Mouse (Mus musculus) heart, adult 9 months (tissue): ENCODE measurements around the gene Lrch1.
A peak's percentile ranks its signal among the peaks of the same experiment; 100 is the strongest.

Experiments
- DNase-seq, 2 experiments: peaks; one replicate each; pipeline ENCODE4 v3.0.0; 2022; ENCODE audit warnings: low spot score in 2 of 2

Lrch1 gene

DNA sequence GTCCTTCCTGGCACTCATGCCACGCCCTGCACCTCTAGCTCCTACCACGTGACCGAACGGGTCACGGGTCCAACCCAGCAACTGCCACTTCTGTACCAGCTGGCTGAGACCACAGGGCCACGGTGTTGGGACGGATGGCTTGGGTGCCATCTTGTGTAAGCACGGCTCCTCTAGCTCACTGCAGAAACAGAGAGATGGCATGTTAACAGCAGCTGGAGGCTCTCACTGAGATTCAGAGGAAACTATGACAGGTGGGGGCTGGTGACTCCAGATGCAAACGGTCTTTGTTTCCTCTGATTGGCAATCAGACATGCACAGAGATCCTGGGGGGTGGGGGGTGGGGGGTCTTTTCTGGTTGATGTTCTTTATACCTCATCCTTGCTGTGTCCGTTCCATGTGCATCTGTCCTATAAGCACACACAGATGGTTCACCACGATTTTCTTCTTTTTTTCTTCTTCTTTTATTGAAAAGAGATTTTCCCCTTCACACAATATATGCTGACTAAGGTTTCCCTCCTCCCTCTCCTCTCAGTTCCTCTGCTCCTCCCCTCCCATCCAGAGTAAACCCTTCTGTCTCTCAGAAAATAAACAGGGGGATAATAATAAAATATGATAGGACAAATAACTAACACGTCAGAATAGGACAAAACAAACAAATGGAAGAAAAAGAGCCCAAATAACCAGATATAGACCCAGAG is 25.5 kb downstream of the Lrch1 start:
- DNase-seq: no peak

GRCm38 (mm10) chr14:74921471-74921870 is 26.2 kb downstream of the Lrch1 start:
- no peak for DNase-seq

- DNase-seq: no peak
Observed at GRCm38 (mm10) chr14:74919132-74919531, 28.5 kb downstream of the Lrch1 start.

- no peak for DNase-seq
Observed at GRCm38 (mm10) chr14:74918521-74919103, 29.1 kb downstream of the Lrch1 start.

DNA sequence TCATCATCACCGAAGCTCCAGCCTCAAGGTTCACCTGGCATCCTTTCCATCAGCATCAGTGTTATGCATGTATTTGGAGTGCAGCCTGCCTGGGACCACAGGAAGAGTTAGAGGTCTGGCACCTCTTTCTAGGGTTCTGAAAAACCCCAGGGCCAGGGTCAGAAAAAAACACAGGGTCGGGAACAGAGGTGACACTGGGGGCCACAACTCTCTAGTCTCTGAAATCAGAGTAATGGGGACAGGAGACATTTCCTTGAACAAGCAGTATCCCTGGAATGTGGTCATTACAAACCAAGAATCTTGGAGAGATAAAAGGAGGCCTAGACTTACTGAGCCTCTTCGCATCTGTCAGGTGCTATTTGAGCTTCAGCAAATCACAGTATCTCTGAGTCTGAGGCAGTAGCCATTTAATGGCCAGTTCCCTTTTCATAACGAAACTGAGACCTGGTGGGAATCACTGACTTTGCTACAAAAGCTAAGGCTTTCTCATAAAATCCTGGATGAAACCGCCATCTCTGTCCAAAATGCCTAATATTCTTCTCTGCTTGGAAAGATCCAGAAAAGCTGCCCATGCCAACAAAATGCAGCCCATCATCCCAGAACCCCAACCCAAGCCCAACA is 30.1 kb downstream of the Lrch1 start:
- no peak for DNase-seq

- DNase-seq: no peak
Observed at GRCm38 (mm10) chr14:74916691-74917090, 31.0 kb downstream of the Lrch1 start.

DNA sequence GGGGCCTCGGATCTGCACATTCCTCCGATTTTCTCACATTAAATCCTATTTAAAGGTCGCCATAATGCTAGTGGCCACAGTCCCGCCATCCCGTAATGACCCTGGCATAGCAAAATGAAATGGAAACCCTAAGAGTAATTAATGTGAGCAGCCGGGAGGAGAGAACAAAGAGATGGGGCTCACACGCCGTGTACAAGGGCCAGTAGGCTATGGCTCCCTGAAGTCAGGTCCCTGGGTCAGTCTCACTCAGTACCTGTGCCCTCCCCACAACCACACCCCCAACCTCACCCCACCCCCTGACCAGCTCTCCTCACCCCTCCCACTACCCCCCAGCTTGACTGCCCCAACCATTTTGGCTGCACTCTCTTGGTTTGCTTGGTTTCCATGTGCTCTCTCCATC is 31.6 kb downstream of the Lrch1 start:
- no peak for DNase-seq

- DNase-seq: no peak
Observed at GRCm38 (mm10) chr14:74915658-74916057, 32.0 kb downstream of the Lrch1 start.

DNA sequence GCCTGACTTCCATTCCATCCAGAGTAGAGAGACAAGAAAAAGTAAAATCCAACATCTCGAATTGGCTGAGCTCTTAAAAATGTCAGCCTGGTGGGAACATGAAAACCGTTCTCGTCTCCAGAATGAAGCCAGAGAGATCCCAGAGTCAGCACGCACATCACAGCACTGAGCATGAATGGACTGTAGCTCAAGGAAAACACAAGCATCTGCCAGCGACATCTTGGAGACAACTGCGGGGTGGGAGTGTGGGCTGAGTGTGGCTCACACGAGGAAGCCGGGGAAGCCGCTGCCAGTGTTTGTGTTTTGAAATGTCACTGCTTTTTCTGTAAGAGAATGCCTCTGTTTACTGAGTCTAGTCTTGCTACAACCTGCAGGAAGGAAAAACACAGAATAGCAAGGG is 32.7 kb downstream of the Lrch1 start:
- DNase-seq: no peak

DNA sequence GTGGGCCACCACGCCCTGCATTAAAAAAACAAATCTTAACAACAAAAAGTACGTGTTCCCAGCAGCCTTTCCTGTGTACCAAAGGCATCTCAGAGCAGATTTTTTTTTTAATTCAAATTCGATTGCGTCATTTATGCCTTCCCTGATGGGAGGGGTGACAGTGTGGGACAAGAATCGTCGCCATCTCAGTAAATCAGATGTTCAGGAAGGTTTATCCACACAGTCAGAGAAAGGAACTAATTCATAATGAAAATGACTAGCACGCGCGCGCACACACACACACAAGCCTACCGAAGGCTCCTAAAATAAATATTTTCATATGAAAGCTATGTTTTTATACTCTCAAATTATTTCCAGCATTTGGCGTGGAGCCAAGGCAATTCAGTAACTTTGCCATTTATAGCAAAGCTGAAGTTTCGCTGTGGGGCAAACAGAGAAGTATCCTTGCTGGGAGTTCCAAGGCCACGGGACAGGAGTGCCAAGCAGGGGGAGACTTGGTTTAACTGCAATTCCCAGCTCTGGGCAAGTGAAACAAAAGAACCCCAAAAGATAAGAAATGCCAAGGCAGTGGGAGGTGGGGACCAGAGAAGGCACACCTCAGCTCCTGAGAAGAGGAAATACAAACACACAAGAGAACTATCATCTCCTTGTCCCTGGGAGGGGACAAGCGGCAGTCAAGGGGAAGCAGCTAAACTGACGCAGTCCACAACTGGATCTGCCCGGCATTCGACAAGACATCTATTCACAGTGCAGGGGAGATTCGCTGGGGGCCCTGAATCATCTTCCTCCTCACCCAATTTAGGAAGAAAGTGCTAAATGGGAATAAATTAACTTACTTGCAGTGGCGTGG is 34.1 kb downstream of the Lrch1 start:
- DNase-seq: peak; percentile 36 to 50

GRCm38 (mm10) chr14:74910363-74910762 is 37.3 kb downstream of the Lrch1 start:
- DNase-seq: peak; percentile 51 to 62

DNA sequence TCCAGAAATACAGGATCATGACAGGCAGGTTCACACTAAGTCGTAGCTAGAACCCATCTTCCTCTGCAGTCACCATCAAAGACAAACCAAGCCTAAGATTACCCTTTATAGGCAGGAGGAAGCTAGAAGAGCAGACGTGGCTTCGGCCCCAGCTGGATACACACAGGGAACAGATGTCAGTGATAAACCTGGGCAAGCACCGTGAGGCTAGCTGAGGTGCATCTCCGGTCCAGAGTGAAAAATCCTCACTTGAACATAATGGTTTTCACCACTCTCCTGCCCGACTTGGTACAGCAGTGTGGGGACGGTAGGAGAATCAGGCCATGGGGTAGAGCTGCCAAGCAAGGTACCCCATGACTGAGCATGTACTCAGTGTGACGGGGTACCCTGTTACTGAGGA is 38.7 kb downstream of the Lrch1 start:
- DNase-seq: no peak

GRCm38 (mm10) chr14:74908250-74908649 is 39.4 kb downstream of the Lrch1 start:
- no peak for DNase-seq

GRCm38 (mm10) chr14:74907706-74908105 is 40.0 kb downstream of the Lrch1 start:
- no peak for DNase-seq

GRCm38 (mm10) chr14:74905990-74906389 is 41.7 kb downstream of the Lrch1 start:
- no peak for DNase-seq

GRCm38 (mm10) chr14:74904442-74904841 is 43.2 kb downstream of the Lrch1 start:
- no peak for DNase-seq

- peak; percentile 85 for DNase-seq
Observed at GRCm38 (mm10) chr14:74903047-74903446, 44.6 kb downstream of the Lrch1 start.

DNA sequence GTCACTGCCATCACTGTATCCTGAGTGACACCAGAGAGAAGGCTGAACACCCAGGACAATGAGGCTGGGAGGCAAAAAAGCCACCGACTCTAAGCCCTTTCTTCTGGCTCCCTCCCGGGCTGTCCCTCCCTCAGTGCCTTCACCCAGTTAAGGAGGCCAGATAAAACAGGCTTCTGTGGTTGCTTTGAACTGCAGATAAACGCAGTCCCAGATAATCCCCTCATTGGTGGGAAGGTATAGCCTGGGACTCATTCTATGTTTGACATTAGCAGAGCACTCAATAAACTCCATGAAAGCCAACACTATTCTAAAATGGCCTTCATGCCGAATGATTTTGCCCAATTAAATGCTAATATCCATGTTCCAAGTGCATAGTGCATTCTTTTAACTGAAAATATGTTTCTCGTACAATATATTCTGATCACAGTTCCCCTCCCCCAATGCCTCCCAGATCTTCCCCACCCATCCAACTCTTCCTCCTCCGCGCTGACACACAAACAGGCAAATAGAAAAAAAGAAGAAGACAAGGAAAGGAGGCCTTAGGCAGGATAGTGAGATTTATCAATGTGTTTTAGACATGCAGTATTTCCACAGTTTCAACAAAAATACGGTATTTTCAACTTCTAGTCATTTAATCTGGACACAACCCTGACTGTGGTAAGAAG is 46.8 kb downstream of the Lrch1 start:
- no peak for DNase-seq

DNA sequence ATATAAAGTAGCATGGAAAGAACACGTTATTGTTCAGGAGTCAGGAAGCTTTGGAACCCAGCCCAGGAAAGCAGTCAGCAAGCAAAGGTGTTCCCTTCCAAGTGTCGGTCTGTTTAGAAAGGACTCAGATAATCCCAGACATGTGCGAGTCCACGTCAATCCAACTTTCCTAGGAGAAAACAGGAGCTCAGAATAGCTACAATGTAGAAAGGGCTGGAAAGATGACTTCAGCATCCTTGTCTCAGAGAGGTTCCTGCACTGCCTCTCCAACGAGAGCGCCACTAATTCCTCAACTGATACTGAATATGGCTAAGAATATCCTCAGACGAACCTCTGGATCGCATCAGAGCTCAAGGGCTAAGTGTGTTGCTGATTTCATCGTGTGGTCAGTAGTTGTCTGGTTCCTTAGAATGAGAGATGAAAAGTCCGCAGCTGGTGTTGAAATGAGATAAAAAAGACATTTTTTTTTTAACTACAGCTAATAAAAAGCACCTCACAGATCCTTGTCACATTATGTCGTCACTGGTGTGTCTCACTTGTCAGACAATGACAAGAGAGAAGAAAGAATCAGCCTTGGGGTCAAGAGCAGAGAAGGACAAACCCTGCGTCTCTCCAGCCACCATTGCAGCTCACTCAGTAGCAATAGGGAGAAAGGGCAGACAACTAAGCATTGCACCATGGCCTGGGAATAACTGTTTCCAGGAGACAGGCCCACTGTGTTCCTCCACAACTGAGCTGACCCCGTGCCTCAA is 47.5 kb downstream of the Lrch1 start:
- peak; percentile 69 to 75 for DNase-seq

GRCm38 (mm10) chr14:74898939-74899338 is 48.7 kb downstream of the Lrch1 start:
- DNase-seq: no peak

GRCm38 (mm10) chr14:74893693-74894092 is 54.0 kb downstream of the Lrch1 start:
- DNase-seq: no peak
